Mouse (Mus musculus): ENCODE results near the gene Rasgrf1.

DNA sequence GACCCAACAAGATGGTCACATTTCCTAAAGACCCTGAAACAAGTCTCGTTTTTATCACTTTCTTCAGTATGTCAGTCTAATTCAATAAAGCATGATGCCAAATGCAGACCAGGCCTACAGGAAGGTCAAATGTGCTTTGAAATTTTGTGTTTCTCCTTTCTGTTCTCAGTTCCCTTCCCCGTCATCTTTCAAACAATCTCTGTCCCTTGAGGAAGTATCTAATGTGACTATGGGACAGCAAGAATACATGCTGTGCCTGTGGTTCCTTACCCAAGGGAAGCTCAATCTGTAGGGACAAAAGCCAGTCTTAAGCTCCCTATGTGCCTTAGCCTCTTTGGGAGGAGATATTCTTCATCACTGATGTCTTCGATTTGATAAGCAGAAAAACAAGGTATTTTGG, 104.9 kb downstream of the Rasgrf1 start:
- no peak for TF ChIP-seq GATA1 (IDR thresholded peaks at IDR 0.05; ENCODE audit: low read length)
- TF ChIP-seq TAL1 (IDR thresholded peaks at IDR 0.05; ENCODE audit: low read length) = no peak

Data from erythroblast, embryonic 14.5 days (primary cell).